Mouse (Mus musculus) cerebellum, adult 2 months (tissue): Measurements from ENCODE around the gene Ube2g2.

Source experiments
- CTCF ChIP-seq: fragments of 200-500 bp; IDR thresholded peaks from 2 replicates; pipeline ENCODE4 v1.5.1; 2011; ENCODE audit warnings: low read depth, mild to moderate bottlenecking, control low read depth, low read length, moderate library complexity, borderline replicate concordance; ENCODE audit not compliant: insufficient read depth
- POLR2A ChIP-seq: fragments of 200-500 bp; IDR thresholded peaks from 2 replicates; pipeline ENCODE4 v1.6.1; 2011; ENCODE audit warnings: low read length, control low read depth, borderline replicate concordance; ENCODE audit not compliant: insufficient read depth

GRCm38 (mm10) chr10:77591546-77591945, 30.5 kb upstream of the Ube2g2 start:
- no peak for TF ChIP-seq CTCF
- TF ChIP-seq POLR2A, result no peak
